Mouse (Mus musculus) hindbrain, embryonic 15.5 days (tissue): ENCODE data around the gene Kcnd2. TPM values are rescaled to one million over a fixed set of nuclear protein-coding genes. Genes with fewer than 3 reads are reported as not detected.

Source experiments
- ATAC-seq: fragments of 200-750 bp; cut with Nextera tagmentation; 2 replicates; pipeline ENCODE4 v1.8.0; 2017; ENCODE audit warnings: low read depth, moderate number of reproducible peaks, moderate TSS enrichment; ENCODE audit not compliant: low FRiP score
- H3K27ac ChIP-seq: fragments of 300-500 bp; sonication (generic); replicated peaks from 2 replicates; pipeline ENCODE4 v1.5.1; 2015; ENCODE audit warnings: mild to moderate bottlenecking, inconsistent platforms
- H3K27me3 ChIP-seq: fragments of 300-500 bp; sonication (generic); 2 replicates; pipeline ENCODE4 v1.6.1; 2015; ENCODE audit warnings: control low read depth, inconsistent platforms
- H3K36me3 ChIP-seq: fragments of 300-500 bp; sonication (generic); 2 replicates; pipeline ENCODE4 v1.6.1; 2015; ENCODE audit warnings: control low read depth, inconsistent platforms
- H3K4me1 ChIP-seq: fragments of 300-500 bp; sonication (generic); replicated peaks from 2 replicates; pipeline ENCODE4 v1.6.1; 2015; ENCODE audit warnings: control low read depth, inconsistent platforms
- H3K4me2 ChIP-seq: fragments of 300-500 bp; sonication (generic); 2 replicates; pipeline ENCODE4 v1.6.1; 2015; ENCODE audit warnings: moderate library complexity, mild to moderate bottlenecking, inconsistent platforms
- H3K4me3 ChIP-seq: fragments of 300-500 bp; sonication (generic); 2 replicates; pipeline ENCODE4 v1.5.1; 2015; ENCODE audit warnings: mild to moderate bottlenecking, inconsistent platforms
- H3K9ac ChIP-seq: fragments of 300-500 bp; sonication (generic); 2 replicates; pipeline ENCODE4 v1.6.1; 2015; ENCODE audit warnings: inconsistent platforms
- H3K9me3 ChIP-seq: fragments of 300-500 bp; sonication (generic); 2 replicates; pipeline ENCODE4 v1.6.1; 2016; ENCODE audit warnings: control low read depth, inconsistent platforms
- WGBS: fragments of 180-500 bp; shearing (Covaris S2); methylation state at CpG from one replicate; pipeline ENCODE4 v1.1.7; 2015; 5-methylcytosine and 5-hydroxymethylcytosine counted together
- polyA plus RNA-seq: library from polyadenylated mRNA; unstranded; fragments of >200 nt; fragmentation: Nextera tagmentation; extraction: Ambion mirVana; gene quantifications from 2 replicates; pipeline ENCODE4 v1.2.1, GENCODE M21; 2015

Kcnd2 gene
- polyA plus RNA-seq, 1 experiment from 2014 or later = 28.8 TPM

DNA sequence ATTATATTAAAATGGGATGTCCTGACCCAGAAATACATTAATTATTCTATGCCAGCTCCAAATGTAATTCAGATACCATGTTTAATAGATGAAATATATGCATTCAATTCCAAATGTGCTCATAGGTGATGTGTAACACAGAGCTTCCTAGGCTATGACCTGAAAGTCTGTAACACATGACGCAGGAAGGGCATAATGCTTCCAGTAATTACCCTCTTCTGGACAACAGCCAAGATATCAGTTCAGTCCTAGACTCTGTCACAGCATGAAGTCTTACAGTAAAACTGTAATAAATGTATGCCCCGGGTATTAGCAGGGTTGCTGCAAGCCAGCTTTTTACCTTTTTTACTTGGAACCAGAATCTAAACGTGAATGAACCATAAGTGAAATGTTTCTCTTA is 382.1 kb downstream of the Kcnd2 start:
- Histone ChIP-seq H3K27ac (no peak overlapping the region), H3K27me3 (no peaks in the 10 kb centered on the region), H3K9me3 (no peaks in the 10 kb centered on the region), H3K4me1 (no peaks in the 10 kb centered on the region), H3K9ac (no peak overlapping the region), H3K36me3 (no peaks in the 10 kb centered on the region), H3K4me3 (no peak overlapping the region), H3K4me2 (no peak overlapping the region)
- ATAC-seq = no peak
- 44% methylated on average over 3 of the region's 3 CpGs for WGBS

- H3K27ac ChIP-seq = no peak overlapping the region
- no peak overlapping the region for H3K9ac ChIP-seq
- no peak for ATAC-seq
- H3K4me3 ChIP-seq = no peak overlapping the region
- no peaks in the 10 kb centered on the region for H3K27me3 ChIP-seq
- H3K36me3 ChIP-seq = no peaks in the 10 kb centered on the region
- H3K4me1 ChIP-seq = no peaks in the 10 kb centered on the region
- no peak overlapping the region for H3K4me2 ChIP-seq
- WGBS = 53% methylated on average over 7 of the region's 7 CpGs
- no peaks in the 10 kb centered on the region for H3K9me3 ChIP-seq
Measured at GRCm38 (mm10) chr6:21609381-21610059, 394.2 kb downstream of the Kcnd2 start.

DNA sequence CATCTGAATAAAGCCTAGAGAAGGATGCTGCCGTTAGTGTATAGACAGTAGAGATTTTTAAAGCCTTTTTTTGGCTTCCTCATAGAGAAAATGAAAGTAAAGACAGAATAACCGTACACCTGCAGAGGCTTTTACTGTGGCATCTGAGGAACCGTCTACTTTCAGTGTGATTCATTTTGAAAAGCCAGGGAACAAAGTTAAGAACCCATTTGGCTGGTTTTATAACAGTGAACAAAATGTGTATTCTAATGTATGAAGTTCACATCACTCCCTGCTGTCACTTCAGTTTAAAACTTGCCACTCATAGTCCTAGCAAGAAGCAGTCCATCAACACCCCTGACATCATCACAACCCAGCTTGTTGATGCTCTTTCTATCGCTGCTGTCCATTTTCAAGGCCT is 414.7 kb downstream of the Kcnd2 start:
- ATAC-seq = no peak
- Histone ChIP-seq H3K27me3 (no peaks in the 10 kb centered on the region), H3K9ac (no peak overlapping the region), H3K4me3 (no peak overlapping the region), H3K9me3 (no peaks in the 10 kb centered on the region), H3K4me1 (no peaks in the 10 kb centered on the region), H3K36me3 (no peaks in the 10 kb centered on the region), H3K4me2 (no peak overlapping the region), H3K27ac (no peak overlapping the region)
- WGBS = 88% methylated on average over 4 of the region's 4 CpGs

DNA sequence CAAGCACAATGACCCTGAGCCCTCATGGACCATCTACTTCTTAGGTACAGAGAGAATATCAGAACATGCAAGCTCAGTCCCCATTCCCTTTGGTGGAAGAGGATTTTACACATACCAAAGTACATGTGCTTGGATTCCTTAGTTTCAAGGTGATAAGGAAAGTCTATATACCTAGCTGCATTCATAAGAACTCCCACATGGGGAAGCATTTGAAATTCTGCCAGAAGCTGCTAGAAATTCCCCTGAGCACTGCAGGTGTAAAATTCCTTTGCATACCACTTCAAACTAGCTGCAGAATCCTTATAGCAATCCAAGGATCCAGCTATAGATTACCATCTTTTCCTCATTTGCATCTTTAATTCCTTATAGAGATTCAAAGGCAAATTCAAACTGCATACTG is 440.4 kb downstream of the Kcnd2 start:
- no peaks in the 10 kb centered on the region for H3K27me3 ChIP-seq
- ATAC-seq = no peak
- H3K4me2 ChIP-seq = no peak overlapping the region
- H3K4me3 ChIP-seq = no peak overlapping the region
- no peaks in the 10 kb centered on the region for H3K36me3 ChIP-seq
- H3K4me1 ChIP-seq = no peaks in the 10 kb centered on the region
- H3K9ac ChIP-seq = no peak overlapping the region
- H3K27ac ChIP-seq = no peak overlapping the region
- no peaks in the 10 kb centered on the region for H3K9me3 ChIP-seq

DNA sequence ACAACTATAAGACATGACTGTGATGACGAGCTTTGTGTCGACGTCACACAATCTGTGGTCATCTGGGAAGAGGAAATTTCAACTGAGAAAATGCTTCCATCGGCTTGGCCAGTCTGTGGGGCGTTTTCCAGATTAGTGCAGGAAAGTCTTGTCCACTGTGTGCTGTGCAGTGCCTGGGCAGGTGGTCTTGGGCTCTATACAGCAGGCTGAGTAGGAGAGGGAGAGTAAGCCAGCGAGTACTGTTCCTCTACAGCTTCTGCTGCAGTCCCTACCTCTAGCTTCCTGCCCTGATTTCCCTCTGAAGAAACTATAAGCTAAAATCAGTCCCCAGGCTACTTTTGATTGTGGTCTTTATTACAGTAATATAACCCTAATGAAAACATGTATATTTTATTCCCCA is 448.8 kb downstream of the Kcnd2 start:
- no peak overlapping the region for H3K27ac ChIP-seq

DNA sequence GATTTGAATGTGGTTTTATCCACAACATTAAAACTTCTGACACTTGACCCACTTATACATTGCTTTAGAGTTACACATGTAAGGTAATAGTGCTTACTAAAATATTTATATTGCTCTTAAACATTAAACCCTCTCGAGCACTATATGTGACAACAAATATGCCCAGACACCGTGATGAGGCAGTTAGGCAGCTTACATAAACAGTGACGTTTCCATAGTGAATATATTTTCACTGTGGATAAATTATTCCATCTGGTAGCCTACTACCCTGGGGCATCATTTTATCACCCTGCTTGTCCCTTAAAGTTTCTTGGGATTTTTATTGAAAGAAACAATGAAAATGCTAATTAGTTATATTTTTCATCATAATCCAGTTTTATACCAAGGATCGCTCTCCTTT is 449.3 kb downstream of the Kcnd2 start:
- H3K27me3 ChIP-seq = no peaks in the 10 kb centered on the region
- H3K9ac ChIP-seq = no peak overlapping the region
- no peak overlapping the region for H3K4me3 ChIP-seq
- WGBS = 59% methylated on average over 4 of the region's 4 CpGs
- H3K27ac ChIP-seq = no peak overlapping the region
- H3K4me2 ChIP-seq = no peak overlapping the region
- ATAC-seq = no peak
- H3K36me3 ChIP-seq = no peaks in the 10 kb centered on the region
- H3K4me1 ChIP-seq = no peaks in the 10 kb centered on the region
- H3K9me3 ChIP-seq = no peaks in the 10 kb centered on the region

More for the DNA sequence above, 448.8 kb downstream of the Kcnd2 start:
- Histone ChIP-seq H3K9ac (no peak overlapping the region), H3K36me3 (no peaks in the 10 kb centered on the region), H3K27me3 (no peaks in the 10 kb centered on the region), H3K4me3 (no peak overlapping the region), H3K4me2 (no peak overlapping the region), H3K4me1 (no peaks in the 10 kb centered on the region), H3K9me3 (no peaks in the 10 kb centered on the region)
- no peak for ATAC-seq
- WGBS = 85% methylated on average over 6 of the region's 6 CpGs

DNA sequence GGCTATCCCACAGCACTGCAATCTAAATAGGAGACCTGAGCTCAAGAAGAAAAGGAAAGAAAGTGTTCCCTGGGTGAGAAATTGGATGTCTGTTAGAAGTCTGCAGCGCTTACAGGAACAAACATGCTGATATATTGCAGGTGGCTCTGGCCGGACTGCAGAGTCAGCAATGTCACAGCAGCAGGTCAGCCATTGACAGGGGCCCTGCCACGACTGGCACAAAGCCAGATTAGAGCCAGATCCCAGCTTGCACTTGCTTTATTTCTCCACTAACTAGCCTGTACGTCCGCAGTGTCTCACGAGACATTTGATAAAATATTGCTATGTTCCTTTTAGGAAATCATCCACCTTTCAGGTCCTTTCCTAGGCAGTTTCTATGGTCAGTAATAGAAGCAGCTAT is 468.9 kb downstream of the Kcnd2 start:
- 48% methylated on average over 6 of the region's 6 CpGs for WGBS
- Histone ChIP-seq H3K4me3 (no peak overlapping the region), H3K27me3 (no peaks in the 10 kb centered on the region), H3K4me2 (no peak overlapping the region), H3K36me3 (no peaks in the 10 kb centered on the region), H3K27ac (no peak overlapping the region), H3K9me3 (no peaks in the 10 kb centered on the region), H3K9ac (no peak overlapping the region), H3K4me1 (0 out of 2 replicates have a peak, but pooled peaks cover 5% of the 10 kb centered on the region)
- no peak for ATAC-seq

DNA sequence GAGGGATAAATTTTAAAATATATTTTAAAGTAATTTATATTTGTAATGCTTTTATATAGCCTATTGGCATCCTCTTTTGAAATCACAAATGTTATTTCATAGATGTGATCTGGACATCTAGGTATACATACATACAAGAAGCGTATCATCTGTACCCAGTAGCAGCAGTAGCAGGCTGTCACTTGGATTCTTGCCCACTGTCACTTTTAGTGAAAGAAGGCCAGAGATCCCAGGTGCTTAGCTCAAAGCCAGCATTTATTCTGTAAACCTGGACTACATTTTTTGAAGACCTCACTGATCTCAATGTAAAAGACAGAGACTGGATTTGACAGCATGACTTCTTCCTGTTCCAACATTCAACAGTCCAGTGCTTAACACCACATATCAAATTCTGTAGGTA is 471.1 kb downstream of the Kcnd2 start:
- Histone ChIP-seq H3K27me3 (no peaks in the 10 kb centered on the region), H3K4me2 (no peak overlapping the region), H3K4me3 (no peak overlapping the region), H3K9ac (no peak overlapping the region), H3K36me3 (no peaks in the 10 kb centered on the region), H3K4me1 (0 out of 2 replicates have a peak, but pooled peaks cover 5% of the 10 kb centered on the region), H3K27ac (no peak overlapping the region), H3K9me3 (no peaks in the 10 kb centered on the region)
- no peak for ATAC-seq
- WGBS = 92% methylated on average over 1 of the region's 1 CpGs

DNA sequence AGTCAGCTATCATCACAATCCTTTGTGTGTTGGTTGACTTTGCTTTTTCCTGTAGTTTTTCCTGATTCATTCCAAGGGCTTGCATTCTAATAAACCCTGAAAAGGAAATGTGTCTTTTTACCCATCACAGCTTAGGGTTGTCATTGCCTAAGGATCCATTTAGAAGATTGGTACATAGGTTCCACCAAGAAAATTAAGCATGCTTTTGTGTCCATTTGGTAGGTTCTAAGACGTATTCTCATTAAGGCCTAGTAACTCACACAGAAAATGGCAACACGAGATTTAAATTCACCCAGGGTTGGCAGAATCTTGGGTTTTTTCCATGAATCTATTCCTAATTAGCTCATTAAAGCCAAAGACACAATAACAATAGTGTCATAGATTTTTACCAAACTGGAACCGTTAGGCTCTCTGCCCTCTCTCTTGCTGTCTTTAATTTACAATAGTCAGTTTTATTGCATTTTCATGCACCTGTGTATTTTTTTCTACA is 477.6 kb downstream of the Kcnd2 start:
- Histone ChIP-seq H3K27me3 (no peaks in the 10 kb centered on the region), H3K9me3 (no peaks in the 10 kb centered on the region), H3K27ac (no peak overlapping the region), H3K36me3 (no peaks in the 10 kb centered on the region), H3K4me2 (no peak overlapping the region), H3K4me3 (no peak overlapping the region), H3K4me1 (no peaks in the 10 kb centered on the region), H3K9ac (no peak overlapping the region)
- 75% methylated on average over 3 of the region's 3 CpGs for WGBS
- no peak for ATAC-seq

DNA sequence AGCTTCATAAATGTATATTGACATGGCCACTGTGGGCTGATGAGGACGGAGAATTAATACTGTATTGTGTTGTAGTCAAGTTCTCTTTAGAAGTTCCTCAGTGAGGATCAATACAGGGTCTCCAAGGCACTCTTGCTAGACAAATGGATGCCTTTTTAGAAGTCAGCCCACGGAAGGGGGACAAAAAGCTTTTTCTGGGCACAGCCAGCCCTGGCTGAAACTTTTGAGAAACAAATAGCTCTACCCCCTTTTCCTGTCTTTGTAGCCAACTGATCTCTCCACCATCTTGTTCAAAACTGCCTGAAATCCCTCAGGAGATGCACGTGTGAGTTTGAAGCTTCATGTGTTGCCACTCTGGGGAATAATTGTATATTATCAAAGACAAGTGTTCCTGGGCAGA is 482.3 kb downstream of the Kcnd2 start:
- Histone ChIP-seq H3K9ac (no peak overlapping the region), H3K4me2 (no peak overlapping the region), H3K4me3 (no peak overlapping the region), H3K36me3 (no peaks in the 10 kb centered on the region), H3K27ac (peak overlapping the region; percentile 39; the same call in 1 of the 2 replicates), H3K9me3 (no peaks in the 10 kb centered on the region), H3K4me1 (no peaks in the 10 kb centered on the region), H3K27me3 (no peaks in the 10 kb centered on the region)
- no peak for ATAC-seq
- 46% methylated on average over 3 of the region's 3 CpGs for WGBS

GRCm38 (mm10) chr6:21701131-21701530 is 485.8 kb downstream of the Kcnd2 start:
- H3K36me3 ChIP-seq = no peaks in the 10 kb centered on the region
- H3K4me3 ChIP-seq = no peak overlapping the region
- no peak overlapping the region for H3K27ac ChIP-seq
- no peaks in the 10 kb centered on the region for H3K9me3 ChIP-seq
- 69% methylated on average over 6 of the region's 6 CpGs for WGBS
- H3K4me2 ChIP-seq = no peak overlapping the region
- H3K9ac ChIP-seq = no peak overlapping the region
- no peaks in the 10 kb centered on the region for H3K4me1 ChIP-seq
- no peak for ATAC-seq
- H3K27me3 ChIP-seq = no peaks in the 10 kb centered on the region

GRCm38 (mm10) chr6:21709228-21709627 is 493.9 kb downstream of the Kcnd2 start:
- ATAC-seq = no peak
- no peaks in the 10 kb centered on the region for H3K27me3 ChIP-seq

DNA sequence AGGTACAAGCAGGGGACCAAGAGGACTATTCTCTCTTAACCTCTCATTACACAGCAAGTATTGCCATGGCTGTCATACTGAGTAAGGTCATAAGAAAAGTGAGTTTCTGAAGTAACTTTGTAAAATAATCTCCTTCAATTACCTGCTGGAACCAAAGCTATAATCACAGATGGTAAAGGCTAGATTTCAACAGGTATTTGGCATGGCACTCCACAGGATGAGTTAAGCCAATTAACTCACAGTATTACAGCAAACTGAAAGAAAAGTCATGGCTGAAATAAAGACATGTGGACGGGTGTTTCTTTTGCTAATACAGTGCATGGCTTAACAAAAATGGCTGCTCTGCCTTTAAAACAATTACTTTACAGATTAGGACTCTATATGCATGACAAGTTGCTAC is 503.8 kb downstream of the Kcnd2 start:
- ATAC-seq = no peak
- Histone ChIP-seq H3K27me3 (no peaks in the 10 kb centered on the region), H3K9ac (no peak overlapping the region), H3K9me3 (no peaks in the 10 kb centered on the region), H3K27ac (no peak overlapping the region), H3K4me2 (no peak overlapping the region), H3K36me3 (no peaks in the 10 kb centered on the region), H3K4me1 (no peaks in the 10 kb centered on the region), H3K4me3 (no peak overlapping the region)
- WGBS = 65% methylated on average over 1 of the region's 1 CpGs

More at GRCm38 (mm10) chr6:21709228-21709627, 493.9 kb downstream of the Kcnd2 start:
- Histone ChIP-seq H3K4me2 (no peak overlapping the region), H3K36me3 (no peaks in the 10 kb centered on the region), H3K9ac (no peak overlapping the region), H3K4me3 (no peak overlapping the region), H3K27ac (no peak overlapping the region), H3K4me1 (no peaks in the 10 kb centered on the region), H3K9me3 (no peaks in the 10 kb centered on the region)
- WGBS = 21% methylated on average over 3 of the region's 3 CpGs
